Mouse (Mus musculus) midbrain, postnatal 0 days (tissue): ENCODE results near the gene Tubb3. TPM values are rescaled to one million over a fixed set of nuclear protein-coding genes. Genes with fewer than 3 reads are reported as not detected.

ENCODE experiments used
- ATAC-seq: fragments of 200-750 bp; cut with Nextera tagmentation; 2 replicates; pipeline ENCODE4 v1.8.0; 2017; ENCODE audit warnings: moderate number of reproducible peaks, mild to moderate bottlenecking, moderate TSS enrichment, moderate library complexity; ENCODE audit not compliant: low FRiP score
- DNase-seq: peaks from one replicate; pipeline ENCODE4 v3.0.0-alpha.2; 2015; ENCODE audit warnings: low spot score
- H3K27ac ChIP-seq: fragments of 300-500 bp; sonication (generic); 2 replicates; pipeline ENCODE4 v1.5.1; 2014; ENCODE audit warnings: low read depth, mild to moderate bottlenecking, low read length, mixed read lengths
- H3K27me3 ChIP-seq: fragments of 300-500 bp; sonication (generic); 2 replicates; pipeline ENCODE4 v1.6.1; 2014; ENCODE audit warnings: low read length, control low read depth, mixed read lengths; ENCODE audit not compliant: insufficient read depth
- H3K36me3 ChIP-seq: fragments of 300-500 bp; sonication (generic); 2 replicates; pipeline ENCODE4 v1.6.1; 2014; ENCODE audit warnings: low read length, control low read depth, mixed read lengths; ENCODE audit not compliant: insufficient read depth
- H3K4me1 ChIP-seq: fragments of 300-500 bp; sonication (generic); 2 replicates; pipeline ENCODE4 v1.6.1; 2014; ENCODE audit warnings: mild to moderate bottlenecking, control low read depth, antibody characterized with exemption, low read length, mixed read lengths; ENCODE audit not compliant: insufficient read depth
- H3K4me2 ChIP-seq: fragments of 300-500 bp; sonication (generic); 2 replicates; pipeline ENCODE4 v1.6.1; 2014; ENCODE audit warnings: low read depth, mild to moderate bottlenecking, low read length, mixed read lengths; ENCODE audit not compliant: poor library complexity, severe bottlenecking
- H3K4me3 ChIP-seq: fragments of 300-500 bp; sonication (generic); 2 replicates; pipeline ENCODE4 v1.5.1; 2014; ENCODE audit warnings: low read depth, mild to moderate bottlenecking, low read length, moderate library complexity
- H3K9ac ChIP-seq: fragments of 300-500 bp; sonication (generic); replicated peaks from 2 replicates; pipeline ENCODE4 v1.6.1; 2014; ENCODE audit warnings: mild to moderate bottlenecking, low read length, moderate library complexity, mixed read lengths; ENCODE audit not compliant: poor library complexity, severe bottlenecking
- H3K9me3 ChIP-seq: fragments of 300-500 bp; sonication (generic); 2 replicates; pipeline ENCODE4 v1.6.1; 2016; ENCODE audit warnings: low read length, control low read depth
- CTCF ChIP-seq: IDR thresholded peaks from 2 replicates; pipeline ENCODE4 v1.5.1; 2016; ENCODE audit warnings: antibody characterized with exemption, mild to moderate bottlenecking
- WGBS: fragments of 180-500 bp; shearing (Covaris S2); extraction: QIAGEN DNeasy Blood & Tissue Kit; methylation state at CpG from one replicate; pipeline ENCODE4 v1.1.7; 2014; 5-methylcytosine and 5-hydroxymethylcytosine counted together
- polyA plus RNA-seq: library from polyadenylated mRNA; unstranded; fragments of >200 nt; fragmentation: Nextera tagmentation; extraction: Ambion mirVana; gene quantifications from 2 replicates; pipeline ENCODE4 v1.2.1, GENCODE M21; 2015
- total RNA-seq: library from RNA; depleted of rRNA; stranded (reverse); fragments of >200 nt; gene quantifications from 2 replicates; pipeline ENCODE4 v1.2.3, GENCODE M21; 2014

Gene Tubb3
- total and polyA plus RNA-seq, 2 experiments from 2014 or later, result 1,921 to 3,963 TPM

GRCm38 (mm10) chr8:123382516-123382915 lies 28.7 kb upstream of the Tubb3 start:
- no peak overlapping the region for H3K4me2 ChIP-seq
- no peaks in the 10 kb centered on the region for H3K27me3 ChIP-seq
- no peak overlapping the region for H3K27ac ChIP-seq
- H3K9ac ChIP-seq, result no peak overlapping the region
- H3K4me3 ChIP-seq, result no peak overlapping the region
- ATAC-seq (no peak), DNase-seq (no peak)
- TF ChIP-seq CTCF, result no peak
- peaks cover 48% of the 10 kb centered on the region for H3K36me3 ChIP-seq
- 87% methylated on average over 8 of the region's 8 CpGs for WGBS
- H3K4me1 ChIP-seq, result no peaks in the 10 kb centered on the region
- no peaks in the 10 kb centered on the region for H3K9me3 ChIP-seq

GRCm38 (mm10) chr8:123384883-123385540 lies 26.2 kb upstream of the Tubb3 start:
- WGBS, result 69% methylated on average over 9 of the region's 9 CpGs
- Histone ChIP-seq H3K27me3 (no peaks in the 10 kb centered on the region), H3K9me3 (no peaks in the 10 kb centered on the region), H3K27ac (no peak overlapping the region), H3K4me1 (no peaks in the 10 kb centered on the region), H3K36me3 (peaks cover 72% of the 10 kb centered on the region), H3K4me3 (no peak overlapping the region), H3K4me2 (no peak overlapping the region), H3K9ac (no peak overlapping the region)
- ATAC-seq (peak; percentile 44; the same call in 1 of the 2 replicates), DNase-seq (peak; percentile 43)
- TF ChIP-seq CTCF, result peak; percentile 82

- WGBS, result 85% methylated on average over 3 of the region's 3 CpGs
- Histone ChIP-seq H3K27me3 (no peaks in the 10 kb centered on the region), H3K36me3 (peaks cover 85% of the 10 kb centered on the region), H3K4me3 (no peak overlapping the region), H3K27ac (no peak overlapping the region), H3K9ac (no peak overlapping the region), H3K9me3 (no peaks in the 10 kb centered on the region), H3K4me1 (no peaks in the 10 kb centered on the region), H3K4me2 (no peak overlapping the region)
- DNase-seq (no peak), ATAC-seq (no peak)
- no peak for TF ChIP-seq CTCF
These were observed 24.2 kb upstream of the Tubb3 start for GRCm38 (mm10) chr8:123387041-123387440.

- Histone ChIP-seq H3K27me3 (no peaks in the 10 kb centered on the region), H3K36me3 (peaks cover 88% of the 10 kb centered on the region), H3K4me3 (no peak overlapping the region), H3K27ac (no peak overlapping the region), H3K4me2 (no peak overlapping the region), H3K9me3 (no peaks in the 10 kb centered on the region), H3K9ac (no peak overlapping the region), H3K4me1 (no peaks in the 10 kb centered on the region)
- 92% methylated on average over 8 of the region's 8 CpGs for WGBS
- ATAC-seq (no peak), DNase-seq (no peak)
- TF ChIP-seq CTCF, result no peak
These were observed 23.4 kb upstream of the Tubb3 start for GRCm38 (mm10) chr8:123387801-123388200.

- WGBS, result 94% methylated on average over 7 of the region's 7 CpGs
- no peak overlapping the region for H3K4me3 ChIP-seq
- no peak overlapping the region for H3K27ac ChIP-seq
- H3K36me3 ChIP-seq, result peaks cover 88% of the 10 kb centered on the region
- ATAC-seq (0 out of 2 replicates have a peak, but pooled peaks have one; percentile 31), DNase-seq (no peak)
- no peaks in the 10 kb centered on the region for H3K9me3 ChIP-seq
- no peak overlapping the region for H3K4me2 ChIP-seq
- no peaks in the 10 kb centered on the region for H3K27me3 ChIP-seq
- no peak for TF ChIP-seq CTCF
- no peak overlapping the region for H3K9ac ChIP-seq
- no peaks in the 10 kb centered on the region for H3K4me1 ChIP-seq
These were observed 22.2 kb upstream of the Tubb3 start for GRCm38 (mm10) chr8:123389026-123389425.

GRCm38 (mm10) chr8:123398308-123398707 lies 12.9 kb upstream of the Tubb3 start:
- no peak for ATAC-seq
- H3K27me3 ChIP-seq, result no peaks in the 10 kb centered on the region
- DNase-seq, result no peak
- no peak overlapping the region for H3K4me3 ChIP-seq
- 95% methylated on average over 13 of the region's 13 CpGs for WGBS
- no peak overlapping the region for H3K27ac ChIP-seq
- no peaks in the 10 kb centered on the region for H3K9me3 ChIP-seq
- no peak overlapping the region for H3K9ac ChIP-seq
- no peaks in the 10 kb centered on the region for H3K4me1 ChIP-seq
- no peak overlapping the region for H3K4me2 ChIP-seq
- peaks cover 90% of the 10 kb centered on the region for H3K36me3 ChIP-seq
- no peak for TF ChIP-seq CTCF
